Mouse (Mus musculus): ENCODE data around the gene Edf1.

DNA sequence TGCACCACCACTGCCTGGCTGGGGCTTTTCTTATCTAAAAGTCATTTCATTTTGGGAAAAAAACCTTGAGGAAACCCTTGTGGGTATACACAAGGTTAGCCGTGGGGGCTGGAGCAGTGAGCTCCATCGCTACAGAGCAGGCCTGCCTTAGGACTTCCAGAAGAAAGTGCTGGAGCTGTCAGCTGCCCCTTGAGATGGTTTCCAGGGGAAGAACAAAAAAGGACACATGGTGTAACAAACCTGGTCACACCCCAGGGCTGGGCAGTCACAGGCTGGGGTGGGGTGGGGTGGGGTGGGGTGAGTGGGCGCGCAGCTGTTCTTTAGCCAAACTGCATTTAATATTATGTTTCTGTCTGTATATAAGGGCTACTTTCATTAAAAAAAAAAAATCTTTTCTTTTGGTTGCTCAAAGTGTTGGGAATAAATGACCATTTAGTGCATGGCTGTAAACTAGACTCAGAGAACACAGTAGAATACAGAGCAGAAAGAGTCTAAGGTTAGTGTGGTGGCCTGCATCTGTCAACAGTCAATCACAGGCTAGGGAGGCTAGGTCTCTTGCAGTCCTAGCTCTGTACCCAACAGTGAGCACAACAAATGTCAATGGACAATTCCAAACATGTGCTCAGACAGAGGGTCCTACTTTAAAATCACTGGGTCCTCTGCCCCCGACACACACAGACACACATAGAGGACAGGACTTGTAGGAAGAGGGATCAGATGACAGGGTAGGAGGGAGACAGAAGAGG lies 39.3 kb downstream of the Edf1 start:
- no peak for TF ChIP-seq CTCF (IDR thresholded peaks at IDR 0.05; ENCODE audit: borderline replicate concordance, insufficient read depth, low read depth, low read length)
- TF ChIP-seq POLR2A (IDR thresholded peaks at IDR 0.05; ENCODE audit: borderline replicate concordance, insufficient read depth, low read length): no peak
